Mouse (Mus musculus): Measurements from ENCODE around the gene Idua.

The Idua gene

DNA sequence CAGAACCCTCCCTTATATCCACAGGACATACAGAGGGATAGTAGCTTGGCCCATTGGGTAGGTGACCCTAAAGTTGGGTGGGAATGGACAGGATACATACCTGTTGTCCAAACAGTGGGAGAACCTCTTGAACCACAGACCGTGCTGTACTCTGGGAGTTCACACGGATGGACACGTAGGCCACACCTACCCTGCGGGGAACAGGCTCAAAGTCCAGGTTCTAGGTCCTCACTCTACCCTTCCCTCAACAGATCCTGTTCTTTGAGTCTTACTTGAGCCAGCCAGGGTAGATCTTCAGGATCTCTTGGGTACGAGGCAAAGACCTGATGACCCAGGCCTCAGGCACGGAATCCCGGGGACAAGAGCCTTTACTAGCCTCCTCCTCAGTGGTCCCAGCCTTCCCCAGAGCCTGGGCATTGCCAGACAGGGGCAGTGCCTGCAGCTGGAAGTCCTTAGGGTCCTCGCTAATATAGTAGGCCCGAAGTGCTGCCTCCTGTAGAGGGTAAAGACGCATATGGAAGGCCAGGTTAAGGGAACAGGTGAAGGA lies 5.6 kb upstream of the Idua start:
- DNase-seq (ENCODE audit: low read depth, low spot score) = no peak

DNA sequence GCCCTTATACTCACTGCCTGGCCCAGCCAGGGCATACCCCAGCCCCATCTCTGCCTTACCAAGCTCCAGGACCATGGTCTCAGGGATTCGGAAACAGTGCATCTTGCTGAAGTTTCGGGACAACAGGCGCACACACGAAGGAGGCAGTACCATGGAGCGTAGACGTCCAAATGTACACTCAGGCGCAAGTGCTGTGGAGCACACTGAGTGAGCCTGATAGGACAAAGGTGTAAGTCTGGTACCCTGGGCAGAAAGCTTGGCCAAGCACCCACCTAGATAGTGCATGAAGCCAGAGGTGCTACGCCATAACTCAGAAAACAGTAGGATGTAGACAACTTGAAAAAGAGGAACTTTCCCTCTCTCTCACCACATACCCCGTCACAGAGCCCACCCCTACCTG lies 4.8 kb upstream of the Idua start:
- DNase-seq (ENCODE audit: low read depth, low spot score) = no peak

DNA sequence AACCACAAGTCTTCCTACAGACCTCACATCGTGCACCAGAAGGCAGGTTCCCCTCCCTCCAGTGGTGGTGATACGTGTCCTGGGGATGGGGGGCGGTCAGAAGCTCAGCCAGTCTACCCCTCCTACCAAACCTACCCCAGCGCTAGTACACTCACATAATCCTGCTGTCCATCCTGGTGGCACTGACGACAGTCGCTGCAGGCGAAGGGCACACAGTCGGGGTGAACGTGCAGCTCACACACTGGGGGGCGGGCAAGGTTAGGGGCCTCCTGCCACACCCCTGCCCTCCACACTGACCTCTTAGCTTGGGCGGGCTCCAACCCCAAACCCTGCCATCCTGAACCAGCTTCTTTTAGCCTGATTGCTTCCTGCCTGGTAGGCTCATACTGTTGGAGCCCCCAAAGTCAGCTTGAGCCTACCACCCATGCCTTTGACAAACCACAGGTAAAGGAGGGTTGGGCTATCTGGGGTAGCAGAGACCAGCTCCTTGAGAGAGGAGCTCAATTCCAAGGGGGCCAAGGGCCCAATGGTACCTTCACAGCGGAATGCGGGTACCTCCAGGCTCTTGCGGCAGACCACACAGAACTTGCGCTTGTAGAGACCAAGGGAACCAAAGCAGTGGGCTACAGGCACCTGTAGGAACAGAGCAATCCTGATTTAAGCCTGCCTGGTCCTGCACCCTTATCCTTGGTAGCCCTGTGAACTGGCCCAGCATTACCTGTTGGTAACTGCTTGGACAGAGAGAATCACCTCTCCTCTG lies 4.1 kb upstream of the Idua start:
- DNase-seq (ENCODE audit: low read depth, low spot score) = no peak

DNA sequence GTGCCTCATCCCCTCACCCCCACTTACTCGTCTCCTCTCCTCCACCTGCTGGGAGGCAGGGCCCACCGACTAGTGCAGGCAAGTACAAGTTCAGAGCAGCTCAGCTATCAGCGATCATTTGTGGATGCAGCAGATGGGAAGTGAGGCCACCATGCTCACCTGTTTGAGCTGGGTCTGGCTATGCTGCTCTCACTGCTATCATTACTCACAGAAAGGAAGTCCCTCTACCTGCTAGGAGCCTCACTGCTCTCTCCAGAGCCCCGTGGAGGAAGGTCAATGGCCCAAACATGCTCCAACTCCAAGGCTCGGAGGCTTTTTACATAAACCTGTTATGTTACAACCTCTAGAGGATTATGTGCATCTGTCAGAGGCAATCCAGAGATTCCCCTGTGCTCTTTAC lies 2.7 kb upstream of the Idua start:
- DNase-seq (ENCODE audit: low read depth, low spot score) = no peak

DNA sequence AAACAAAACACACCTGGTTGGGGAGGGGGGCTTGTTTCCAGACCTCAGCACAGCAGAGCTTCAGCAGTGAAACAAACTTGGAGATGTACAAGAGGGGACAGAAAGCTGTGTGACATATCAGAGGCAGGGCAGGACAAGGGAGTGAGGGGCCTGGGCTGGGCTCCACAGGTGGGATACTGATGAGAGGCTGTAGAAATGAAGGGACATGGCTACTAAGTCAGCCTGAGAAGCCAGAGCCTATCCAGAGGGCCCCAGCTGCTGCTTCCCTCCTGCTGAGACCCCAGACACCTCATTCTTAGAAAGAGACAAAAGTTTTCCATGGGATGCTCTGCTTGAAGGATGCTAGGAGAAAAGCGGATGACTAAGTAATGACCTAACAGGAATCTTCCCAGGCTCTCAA lies 1.5 kb upstream of the Idua start:
- DNase-seq (ENCODE audit: low read depth, low spot score) = no peak

DNA sequence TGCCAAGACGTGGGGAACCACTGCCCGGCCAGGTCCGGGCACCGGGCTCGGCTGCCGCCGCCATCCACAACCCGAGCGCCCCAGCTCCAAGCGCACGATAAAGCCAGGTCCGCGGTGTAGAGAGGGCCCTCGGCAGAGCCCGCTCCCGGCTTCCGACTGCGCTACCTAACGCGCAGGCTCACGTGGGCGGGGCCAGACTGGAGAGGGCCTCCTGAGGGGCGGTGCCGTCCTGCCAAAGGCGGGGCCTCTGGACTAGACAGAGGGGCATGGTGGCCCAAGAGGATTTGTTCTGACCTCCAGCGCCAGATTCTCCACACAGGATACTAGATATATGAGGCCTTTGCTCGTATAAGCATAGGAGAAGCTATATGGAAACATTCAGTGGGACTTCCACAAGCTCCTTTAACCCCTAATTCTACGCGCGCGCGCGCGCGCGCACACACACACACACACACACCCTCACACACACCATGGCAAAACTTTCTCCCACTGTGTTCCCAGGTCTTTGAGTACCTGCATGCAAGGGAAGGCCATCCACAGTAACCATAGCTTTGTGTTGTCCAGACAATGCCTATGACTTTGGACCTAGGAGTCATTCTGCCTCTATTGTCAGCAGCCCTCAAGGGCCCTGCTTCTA lies 619 bp downstream of the Idua start:
- peak; percentile 91 for DNase-seq (ENCODE audit: low read depth, low spot score)

DNA sequence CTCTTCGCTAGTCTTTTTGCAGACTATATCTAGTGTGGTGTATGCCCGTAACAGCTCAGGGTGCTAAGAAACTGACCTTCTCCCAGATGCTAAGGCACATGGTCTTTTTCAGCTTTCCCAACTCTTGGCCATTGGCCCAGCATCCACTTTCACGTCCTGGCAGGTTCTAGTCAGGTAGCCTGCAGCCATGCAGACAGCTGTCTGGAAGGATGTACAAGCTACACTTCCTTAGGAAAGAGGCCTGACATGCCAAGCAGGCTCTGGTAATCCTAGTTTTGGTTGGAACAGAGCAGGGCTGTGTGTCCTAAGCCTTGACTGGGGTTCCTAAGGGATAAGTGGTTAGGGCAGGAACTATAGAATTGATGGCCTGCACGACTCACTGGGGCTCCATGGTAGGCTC lies 2.6 kb downstream of the Idua start:
- DNase-seq (ENCODE audit: low read depth, low spot score) = no peak

DNA sequence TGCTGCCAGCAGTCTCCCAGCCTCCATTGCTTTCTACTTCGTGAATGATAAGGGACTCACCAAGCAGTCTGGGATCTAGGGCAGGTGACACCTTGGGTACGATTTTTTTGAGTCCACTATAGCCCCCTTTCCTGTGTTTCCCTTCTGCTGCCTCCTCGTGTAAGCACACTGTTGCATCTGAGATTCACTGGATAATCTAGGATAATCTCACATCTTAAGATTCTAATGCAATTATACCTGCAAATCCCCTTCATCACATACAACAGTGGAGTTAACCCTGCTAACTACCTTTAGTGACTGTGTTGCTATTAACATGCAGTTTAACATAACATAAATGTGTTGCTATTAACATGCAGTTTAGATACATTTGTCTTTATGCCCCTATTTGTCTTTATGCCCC lies 4.9 kb downstream of the Idua start:
- DNase-seq (ENCODE audit: low read depth, low spot score) = no peak

DNA sequence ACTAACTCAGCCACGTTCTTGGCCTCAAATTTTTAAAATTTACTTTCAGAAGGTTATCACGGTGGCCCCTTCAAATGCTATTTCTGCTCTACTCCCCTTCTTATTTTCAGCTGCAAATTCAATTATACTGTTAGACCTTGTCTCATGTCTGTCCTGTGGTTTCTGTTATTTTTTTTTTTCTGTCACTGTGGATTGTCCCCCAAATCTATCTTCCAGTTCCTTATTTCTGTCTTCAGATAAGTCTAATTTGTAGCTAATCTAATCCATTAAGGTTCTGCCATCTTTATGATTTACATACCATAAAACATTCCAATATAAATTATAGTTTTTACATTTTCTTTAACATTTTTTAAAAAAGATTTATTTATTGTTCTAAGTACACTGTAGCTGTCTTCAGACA lies 7.2 kb downstream of the Idua start:
- DNase-seq (ENCODE audit: low read depth, low spot score) = no peak

DNA sequence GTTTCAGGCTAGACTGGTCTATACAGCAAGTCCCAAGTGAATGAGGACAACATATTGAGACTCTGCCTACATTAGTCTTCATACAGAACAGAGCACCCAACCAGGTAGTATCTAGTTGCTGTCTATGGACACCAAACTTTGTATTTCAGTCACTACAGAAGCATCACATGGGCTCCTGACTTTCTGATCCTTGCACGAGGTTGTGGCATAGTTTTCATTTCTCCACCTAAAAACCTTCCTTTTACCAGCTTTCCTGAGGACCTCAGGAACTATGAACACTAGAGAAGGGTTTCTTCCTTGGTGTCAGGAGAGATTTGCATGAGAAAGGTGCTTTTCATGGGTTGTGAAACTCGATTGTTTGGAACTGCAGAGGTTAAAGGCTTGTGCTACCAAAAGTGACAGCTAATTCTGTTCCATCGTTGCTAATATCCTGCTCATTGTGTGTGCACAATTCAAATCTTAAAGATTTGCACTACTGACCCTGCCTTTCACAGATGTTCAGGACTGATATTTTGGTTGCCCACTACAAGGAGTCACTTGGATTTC lies 8.3 kb downstream of the Idua start:
- no peak for DNase-seq (ENCODE audit: low read depth, low spot score)

DNA sequence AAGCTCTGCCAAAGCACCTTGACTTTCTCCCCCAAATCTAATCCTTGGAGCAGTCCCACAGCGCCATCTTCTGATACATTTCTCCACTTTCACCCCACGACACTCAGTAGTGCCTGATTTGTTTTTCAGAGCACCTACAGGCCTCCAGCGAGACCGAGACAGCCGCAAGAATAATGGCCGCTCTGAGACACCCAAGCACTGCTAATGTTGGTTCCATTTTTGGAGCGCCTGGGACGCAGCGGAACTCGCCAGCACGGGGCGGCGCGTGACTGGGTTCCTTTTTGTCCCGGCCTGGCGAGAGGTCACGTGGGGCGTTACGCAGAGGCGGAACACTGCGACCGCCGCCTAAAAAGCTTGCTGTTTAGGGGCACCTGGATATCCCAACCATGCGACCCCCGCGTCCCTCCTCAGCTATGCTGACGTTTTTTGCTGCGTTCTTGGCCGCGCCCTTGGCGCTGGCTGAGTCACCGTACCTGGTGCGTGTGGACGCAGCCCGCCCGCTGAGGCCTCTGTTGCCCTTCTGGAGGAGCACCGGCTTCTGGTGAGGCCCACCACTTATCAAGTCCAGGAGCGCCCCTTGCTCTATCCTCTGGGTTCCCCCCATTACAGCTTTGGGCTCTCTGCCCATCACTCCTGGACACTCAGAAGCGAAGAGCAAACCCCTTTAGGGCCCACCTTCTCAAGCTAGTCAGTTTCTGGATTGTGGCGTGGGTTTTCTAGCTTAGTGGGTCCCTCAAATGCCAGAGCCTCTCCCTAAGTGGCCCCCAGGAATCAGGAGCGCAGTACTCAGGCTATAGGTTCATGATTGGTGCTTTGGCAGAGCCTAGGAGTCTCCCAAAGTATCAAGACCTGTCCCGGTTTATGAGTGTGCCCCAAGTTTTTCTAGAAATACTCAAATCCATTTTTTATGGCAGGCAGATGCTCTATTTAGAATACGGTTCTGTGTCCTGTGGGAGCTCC lies 9.1 kb downstream of the Idua start, which contains the start of gene Dgkq:
Gene Dgkq (minus strand): TSS at position 696 of the 960 bp plus-strand sequence.
- peak; percentile 88 for DNase-seq (ENCODE audit: low read depth, low spot score)

DNA sequence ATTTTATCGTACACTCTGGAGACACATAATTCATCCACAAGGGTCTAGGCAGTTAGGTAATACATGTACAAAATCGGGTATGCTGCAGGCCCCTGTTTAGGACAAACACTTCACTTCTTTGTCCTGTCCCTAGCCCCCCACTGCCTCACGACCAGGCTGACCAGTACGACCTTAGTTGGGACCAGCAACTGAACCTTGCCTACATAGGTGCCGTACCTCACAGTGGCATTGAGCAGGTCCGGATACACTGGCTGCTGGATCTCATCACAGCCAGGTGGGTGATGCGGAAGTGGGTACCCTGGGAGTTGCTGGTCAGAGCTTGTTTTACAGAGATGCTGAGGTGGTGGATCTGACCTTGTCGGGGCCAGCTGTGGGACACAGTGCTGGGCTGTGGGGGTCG lies 9.9 kb downstream of the Idua start:
- no peak for DNase-seq (ENCODE audit: low read depth, low spot score)

DNA sequence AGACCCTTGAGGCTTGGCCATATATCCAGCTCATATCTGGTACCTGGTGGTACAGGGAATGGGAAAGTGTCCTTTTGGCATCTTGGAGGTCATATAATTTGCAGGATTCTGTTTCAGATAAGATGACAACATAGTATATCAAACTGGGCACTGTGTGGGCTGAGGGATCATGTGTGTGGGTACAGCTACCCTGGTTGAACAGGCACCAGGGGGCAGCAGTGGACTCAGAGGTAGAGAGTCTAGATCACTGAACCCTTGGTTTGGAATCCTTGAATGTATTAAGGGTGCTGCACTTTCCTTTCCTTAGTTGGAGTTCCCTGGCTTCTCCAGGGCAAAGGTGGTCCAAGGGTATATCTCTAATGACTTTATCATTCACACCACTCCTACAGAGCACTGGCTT lies 10.7 kb downstream of the Idua start:
- DNase-seq (ENCODE audit: low read depth, low spot score) = peak; percentile 75

DNA sequence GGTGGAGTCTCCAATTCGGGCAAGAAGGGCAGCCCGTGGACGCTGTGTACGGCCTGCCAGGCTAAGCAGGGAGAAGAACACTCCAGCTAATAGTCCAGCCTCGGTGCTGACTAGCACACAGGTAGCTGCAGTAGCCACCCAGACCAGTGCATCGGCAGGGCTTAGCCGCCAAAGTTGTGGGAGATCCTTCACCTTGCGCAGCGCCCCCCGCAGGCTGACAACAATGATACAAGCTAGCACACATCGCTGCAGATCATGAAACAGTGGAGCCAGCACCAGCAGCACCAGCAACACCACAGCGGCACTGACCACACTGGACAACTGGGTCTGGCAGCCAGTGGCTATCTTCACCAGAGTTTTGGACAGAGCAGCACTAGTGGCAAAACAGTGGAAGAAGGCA lies 11.6 kb downstream of the Idua start:
- DNase-seq (ENCODE audit: low read depth, low spot score) = no peak

DNA sequence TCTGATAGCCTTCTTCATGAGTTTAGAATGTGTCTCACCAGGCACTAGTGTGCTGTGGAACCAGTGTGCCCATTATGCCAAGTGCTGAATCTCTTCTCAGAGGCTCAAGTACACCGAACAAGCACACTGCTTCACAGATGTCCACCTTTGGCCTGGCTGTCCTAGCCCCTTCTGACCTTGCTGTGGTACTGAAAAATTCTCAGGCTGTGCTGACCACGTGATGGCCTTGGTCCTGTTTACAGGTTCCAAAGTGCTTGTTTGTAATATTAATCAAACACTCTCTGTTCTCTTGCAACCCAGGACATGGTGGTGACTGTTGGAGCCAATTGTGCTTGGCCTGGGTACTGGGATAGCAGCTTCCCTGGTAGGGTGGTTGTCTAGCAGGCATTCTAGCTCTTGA lies 14.5 kb downstream of the Idua start:
- no peak for DNase-seq (ENCODE audit: low read depth, low spot score)

DNA sequence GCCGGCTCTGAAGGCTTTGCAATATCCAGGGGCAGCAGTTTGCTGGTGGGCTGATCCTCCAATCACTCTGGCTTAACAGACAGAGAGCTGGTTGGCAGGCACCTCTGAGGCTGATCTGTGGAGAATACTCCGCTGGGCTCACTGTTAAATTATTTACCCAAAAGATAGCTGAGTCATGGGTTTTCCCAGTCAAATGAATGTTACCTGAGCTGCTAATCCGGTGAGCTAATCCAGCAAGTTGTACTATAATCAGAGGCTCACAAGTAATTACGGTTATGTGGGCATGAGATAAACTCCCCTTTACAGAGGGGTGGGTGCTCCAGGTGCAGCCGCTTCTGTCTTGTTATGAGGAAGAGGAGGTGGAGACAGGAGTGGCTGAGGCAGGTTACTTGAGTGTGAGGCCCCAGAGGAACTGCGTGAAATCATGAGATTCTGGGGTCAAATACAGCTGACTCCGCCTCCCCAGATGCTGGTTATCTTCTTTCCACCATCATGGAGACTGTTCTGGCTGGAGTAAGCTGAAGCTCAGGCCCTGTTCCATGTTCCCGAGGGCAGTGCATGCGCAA lies 15.2 kb downstream of the Idua start, which contains the start of gene Slc26a1:
Gene Slc26a1 (minus strand): TSS at position 319 of the 566 bp plus-strand sequence.
- no peak for DNase-seq (ENCODE audit: low read depth, low spot score)

DNA sequence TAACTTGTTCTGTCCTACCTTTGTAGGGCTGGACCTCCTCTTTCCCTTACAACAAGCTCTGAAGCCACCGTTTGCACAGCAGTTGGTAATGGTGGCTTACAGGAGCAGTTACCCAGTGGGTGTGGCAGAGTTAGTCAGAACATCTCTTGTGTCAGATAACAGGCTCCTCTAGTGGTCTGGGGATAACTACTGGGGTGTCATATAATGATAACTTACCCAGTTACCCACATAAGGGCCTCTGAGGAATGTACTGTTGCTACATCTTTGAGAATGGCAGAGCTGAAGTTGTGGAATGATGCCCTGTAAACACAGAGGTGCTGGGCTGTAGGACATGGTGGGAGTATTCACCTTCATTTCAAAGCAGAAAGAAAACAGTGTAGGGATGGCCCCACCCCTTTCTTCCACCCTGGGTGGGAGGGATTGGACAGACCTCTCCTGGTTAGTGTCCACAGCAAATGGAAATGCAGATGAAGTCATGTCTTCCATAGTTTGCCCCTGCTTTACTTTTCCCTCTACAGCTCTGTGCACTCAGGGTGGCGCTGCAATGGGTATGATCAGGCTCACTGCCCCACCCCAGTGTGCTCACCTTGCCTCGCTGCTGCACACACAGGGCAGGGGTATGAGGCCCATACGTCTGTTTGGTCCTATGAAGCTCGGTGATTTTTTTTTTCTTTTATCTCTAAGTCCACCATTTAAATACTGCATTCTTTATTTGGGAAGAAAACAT lies 16.8 kb downstream of the Idua start:
- DNase-seq (ENCODE audit: low read depth, low spot score) = no peak

DNA sequence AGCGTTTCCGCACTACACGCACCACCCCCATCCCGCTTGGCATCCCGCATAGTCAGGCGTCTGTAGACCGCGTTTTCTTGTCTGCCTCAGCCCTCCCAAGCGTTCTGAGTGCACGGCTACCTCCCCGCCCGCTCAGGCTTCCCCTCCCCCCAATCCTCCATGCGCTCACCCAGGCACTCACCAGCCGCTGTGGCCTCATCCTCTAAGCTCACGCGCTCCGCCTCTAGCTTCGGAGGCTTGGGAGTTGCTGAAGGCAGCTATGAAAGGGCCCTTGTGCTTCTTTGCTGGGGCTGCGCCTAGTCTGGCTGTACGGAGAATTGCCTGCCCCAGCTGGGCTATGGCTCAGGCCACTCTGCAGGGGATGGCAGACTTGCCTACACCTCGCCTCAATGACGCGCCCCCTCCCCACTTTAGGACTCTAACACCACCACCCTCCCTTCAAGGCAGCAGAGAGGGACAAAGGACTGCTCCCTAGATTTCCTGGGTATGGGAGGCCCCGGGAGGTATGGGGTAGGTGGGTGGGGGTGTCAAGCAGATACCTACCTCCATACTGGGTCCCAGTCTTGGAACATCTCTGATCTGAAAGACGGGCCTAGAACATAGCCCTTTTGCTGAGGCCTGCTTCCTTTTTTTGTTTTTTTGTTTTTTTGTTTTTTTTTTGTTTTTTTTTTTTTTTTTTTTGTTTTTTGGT lies 17.6 kb downstream of the Idua start:
- DNase-seq (ENCODE audit: low read depth, low spot score) = no peak

DNA sequence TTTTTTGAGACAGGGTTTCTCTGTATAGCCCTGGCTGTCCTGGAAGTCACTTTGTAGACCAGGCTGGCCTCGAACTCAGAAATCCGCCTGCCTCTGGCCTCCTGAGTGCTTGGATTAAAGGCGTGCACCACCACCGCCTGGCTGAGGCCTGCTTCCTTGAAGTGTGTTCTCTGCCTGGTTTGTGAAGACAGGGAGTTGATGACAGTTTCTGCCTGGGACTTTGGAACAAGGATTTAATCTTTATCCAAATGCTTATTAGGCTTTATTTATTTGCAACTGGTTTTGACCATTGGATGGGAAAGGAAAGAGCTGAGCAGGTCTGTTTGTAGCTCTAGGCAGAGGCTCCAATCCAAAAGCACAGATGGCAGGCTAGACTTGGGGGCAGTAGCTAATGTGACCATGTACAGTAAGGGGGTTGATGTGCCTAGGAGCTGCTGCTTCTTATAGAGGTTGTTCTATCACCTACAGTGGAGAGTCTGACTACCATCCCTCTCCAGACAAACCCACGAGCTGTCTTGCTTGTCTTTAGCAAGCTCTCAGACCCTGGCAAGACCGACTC lies 18.2 kb downstream of the Idua start:
- no peak for DNase-seq (ENCODE audit: low read depth, low spot score)

DNA sequence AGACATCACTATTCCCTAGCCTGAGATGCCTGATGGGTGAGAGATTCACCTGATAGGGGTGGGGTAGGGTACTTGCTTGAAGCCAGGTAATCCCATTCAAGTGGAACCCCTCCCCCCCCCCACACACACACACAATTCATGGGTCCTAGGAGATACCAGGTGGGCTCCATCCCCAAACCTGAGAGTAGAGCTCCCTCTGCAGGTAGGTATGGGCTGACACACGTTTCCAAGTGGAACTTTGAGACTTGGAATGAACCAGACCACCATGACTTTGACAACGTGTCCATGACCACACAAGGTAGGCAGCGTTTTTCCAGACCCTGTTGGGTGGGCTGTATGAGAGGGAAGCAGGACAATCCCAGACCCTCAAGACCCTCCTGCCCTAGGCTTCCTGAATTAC lies 19.8 kb downstream of the Idua start:
- DNase-seq (ENCODE audit: low read depth, low spot score) = peak; percentile 30
